Mouse (Mus musculus) MEL (cell line): ENCODE results near the gene Ticam1.
A peak's percentile ranks its signal among the peaks of the same experiment; 100 is the strongest.

Experiments
- CTCF ChIP-seq, 3 experiments: IDR thresholded peaks in 2 of 3; conservative IDR thresholded peaks in 1 of 3; 2 replicates each; pipeline ENCODE4 v1.5.1; 2011 to 2012; ENCODE audit warnings: low read length in 3 of 3, low read depth in 2 of 3, mild to moderate bottlenecking in 2 of 3, improper control_type of control experiment in 1 of 3, inconsistent platforms in 1 of 3, mixed read lengths in 1 of 3, moderate library complexity in 1 of 3; ENCODE audit not compliant: control insufficient read depth in 1 of 3, insufficient read depth in 1 of 3, poor library complexity in 1 of 3, severe bottlenecking in 1 of 3
- EP300 ChIP-seq, 2 experiments: IDR thresholded peaks; 2 replicates each; pipeline ENCODE4 v1.6.1; 2011; ENCODE audit warnings: improper control_type of control experiment in 2 of 2, low read length in 2 of 2, low read depth in 1 of 2, mild to moderate bottlenecking in 1 of 2
- GATA1 ChIP-seq: IDR thresholded peaks from 2 replicates; pipeline ENCODE4 v1.6.1; 2011; ENCODE audit warnings: low read depth, low read length, improper control_type of control experiment
- MYB ChIP-seq: IDR thresholded peaks from 2 replicates; pipeline ENCODE4 v1.6.1; 2011; ENCODE audit warnings: mild to moderate bottlenecking, low read depth, low read length, improper control_type of control experiment
- POLR2A ChIP-seq, 2 experiments: IDR thresholded peaks; 2 replicates each; pipeline ENCODE4 v1.6.1; 2011 to 2012; ENCODE audit warnings: low read length in 2 of 2, mild to moderate bottlenecking in 2 of 2, control low read depth in 1 of 2, improper control_type of control experiment in 1 of 2, low read depth in 1 of 2, moderate library complexity in 1 of 2; ENCODE audit not compliant: control insufficient read depth in 1 of 2, insufficient read depth in 1 of 2, poor library complexity in 1 of 2
- UBTF ChIP-seq: IDR thresholded peaks from 2 replicates; pipeline ENCODE4 v1.6.1; 2012; ENCODE audit warnings: low read depth, mild to moderate bottlenecking, inconsistent platforms, low read length, improper control_type of control experiment, moderate library complexity, borderline replicate concordance; ENCODE audit not compliant: insufficient read depth

GRCm38 (mm10) chr17:56262645-56263094, 13.9 kb downstream of the Ticam1 start:
- no peak for TF ChIP-seq MYB
- TF ChIP-seq EP300 (IDR thresholded peaks at IDR 0.05; ENCODE audit: low read depth in 1 of 2, low read length in 2 of 2), result no peak
- TF ChIP-seq CTCF (IDR thresholded peaks at IDR 0.05 in 2 of 3, conservative IDR thresholded peaks at IDR 0.05 in 1 of 3; ENCODE audit: control insufficient read depth in 1 of 3, insufficient read depth in 1 of 3, low read depth in 2 of 3, low read length in 3 of 3, poor library complexity in 1 of 3, severe bottlenecking in 1 of 3), result no peak
- no peak for TF ChIP-seq UBTF
- no peak for TF ChIP-seq GATA1
- TF ChIP-seq POLR2A (IDR thresholded peaks at IDR 0.05; ENCODE audit: control insufficient read depth in 1 of 2, insufficient read depth in 1 of 2, low read depth in 1 of 2, low read length in 2 of 2, poor library complexity in 1 of 2), result peak in 1 of 2 experiments; percentile 30; a peak in 1 of 4 replicates
